Mouse (Mus musculus): ENCODE results near the gene Hist1h2be. TPM values are rescaled to one million over a fixed set of nuclear protein-coding genes. Genes with fewer than 3 reads are reported as not detected.
"Not testable (repeated sequence)": the region's sequence is repeated elsewhere in the genome, so short reads cannot be mapped to it uniquely, and the experiment has no call there.

The Hist1h2be gene
- polyA plus RNA-seq, 1 experiment from 2014 or later: 1.9 TPM

DNA sequence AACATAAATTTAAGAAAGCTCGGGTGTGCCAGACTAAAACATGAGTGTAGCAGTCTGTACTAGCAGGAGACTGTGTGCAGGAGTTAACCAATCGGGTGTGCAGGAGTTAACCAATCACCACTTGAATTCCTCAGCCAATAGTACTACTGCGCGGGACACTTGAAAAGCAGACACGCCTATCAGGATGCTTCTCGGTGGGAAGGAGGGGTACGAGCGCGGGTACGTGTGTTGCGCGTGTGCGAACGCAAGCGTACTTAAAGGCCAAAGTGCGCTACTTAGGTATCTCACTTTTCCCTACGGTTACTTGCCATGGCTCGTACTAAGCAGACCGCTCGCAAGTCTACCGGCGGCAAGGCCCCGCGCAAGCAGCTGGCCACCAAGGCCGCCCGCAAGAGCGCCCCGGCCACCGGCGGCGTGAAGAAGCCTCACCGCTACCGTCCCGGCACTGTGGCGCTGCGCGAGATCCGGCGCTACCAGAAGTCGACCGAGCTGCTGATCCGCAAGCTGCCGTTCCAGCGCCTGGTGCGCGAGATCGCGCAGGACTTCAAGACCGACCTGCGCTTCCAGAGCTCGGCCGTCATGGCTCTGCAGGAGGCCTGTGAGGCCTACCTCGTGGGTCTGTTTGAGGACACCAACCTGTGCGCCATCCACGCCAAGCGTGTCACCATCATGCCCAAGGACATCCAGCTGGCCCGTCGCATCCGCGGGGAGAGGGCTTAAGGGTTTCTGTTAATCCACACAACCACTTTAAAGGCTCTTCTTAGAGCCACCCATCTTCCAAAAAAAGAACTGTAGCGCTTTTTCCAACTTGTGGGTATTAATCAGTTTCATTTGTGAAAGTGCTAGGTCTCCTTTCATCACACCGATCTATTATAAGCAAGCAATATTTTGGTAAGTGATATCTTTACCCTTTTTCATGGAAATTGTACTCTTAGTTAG, 85.5 kb downstream of the Hist1h2be start, which contains the start of gene Hist1h3g:
Gene Hist1h3g (plus strand): TSS at position 286 of the 939 bp plus-strand sequence.
- Histone ChIP-seq H3K27ac (ENCODE audit: low read length) (peak within 1 kb of the TSS; percentile 92), H3K4me2 (ENCODE audit: low read depth, low read length) (peak within 1 kb of the TSS; percentile 75), H3K9ac (ENCODE audit: low read length) (peak within 1 kb of the TSS; percentile 72), H3K4me1 (ENCODE audit: control insufficient read depth, insufficient read depth, low read length) (peaks cover 32% of the 10 kb centered on the region), H3K4me3 (ENCODE audit: low read length) (peak within 1 kb of the TSS; percentile 61)
- H3K27me3 ChIP-seq (ENCODE audit: control insufficient read depth, insufficient read depth, low read length); H3K36me3 ChIP-seq (ENCODE audit: control insufficient read depth, insufficient read depth); H3K9me3 ChIP-seq (replicated peaks; ENCODE audit: control insufficient read depth, low read length): not testable (repeated sequence)
- peak; percentile 83 for ATAC-seq (replicated peaks; ENCODE audit: extremely low read depth, insufficient read depth, low FRiP score)
- WGBS: under 1% methylated on average over 53 of the region's 62 CpGs

DNA sequence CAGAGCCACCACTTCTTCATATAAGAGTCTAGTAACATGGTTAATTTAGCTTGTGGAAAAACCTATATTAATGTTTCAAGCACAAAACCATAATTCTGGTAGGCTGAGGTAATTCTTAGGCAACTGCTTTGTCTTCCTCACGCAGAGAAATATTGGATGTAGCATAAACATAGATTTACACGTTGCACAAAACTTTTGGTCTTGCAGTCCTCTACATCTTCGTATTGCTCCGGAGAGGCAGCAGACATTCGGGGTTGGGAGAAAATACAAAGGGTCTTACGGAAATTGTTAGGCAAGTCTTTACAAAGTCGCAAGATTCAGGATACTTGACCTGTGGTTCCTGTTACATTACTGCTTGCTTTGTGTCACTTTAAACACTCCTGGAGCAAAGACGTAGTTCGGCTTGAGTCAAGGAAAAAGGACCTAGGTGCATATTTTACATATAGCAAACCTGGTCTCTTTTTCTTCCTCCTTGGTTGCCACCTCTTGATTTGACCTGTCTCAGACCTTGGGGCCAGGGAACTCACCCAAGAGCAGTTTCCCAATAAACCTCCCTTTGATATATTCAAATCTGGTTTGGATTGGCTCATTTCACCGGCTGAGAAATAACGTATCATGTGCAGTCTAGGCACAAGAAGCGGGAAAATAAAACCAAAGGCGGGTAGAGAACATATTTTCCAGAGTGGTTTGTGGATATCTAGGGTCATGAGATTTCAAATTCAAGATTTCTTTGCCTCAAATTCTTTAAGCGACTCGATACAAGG, 86.4 kb downstream of the Hist1h2be start:
- Histone ChIP-seq H3K27me3 (ENCODE audit: control insufficient read depth, insufficient read depth, low read length) (no peaks in the 10 kb centered on the region), H3K9ac (ENCODE audit: low read length) (peak overlapping the region; percentile 72), H3K27ac (ENCODE audit: low read length) (peak overlapping the region; percentile 92), H3K4me3 (ENCODE audit: low read length) (peak overlapping the region; percentile 61), H3K36me3 (ENCODE audit: control insufficient read depth, insufficient read depth) (no peaks in the 10 kb centered on the region), H3K4me1 (ENCODE audit: control insufficient read depth, insufficient read depth, low read length) (peaks cover 32% of the 10 kb centered on the region), H3K4me2 (ENCODE audit: low read depth, low read length) (peak overlapping the region; percentile 75), H3K9me3 (replicated peaks; ENCODE audit: control insufficient read depth, low read length) (no peaks in the 10 kb centered on the region)
- under 1% methylated on average over 15 of the region's 15 CpGs for WGBS
- 0 out of 2 replicates have a peak, but pooled peaks have one; percentile 0 for ATAC-seq (replicated peaks; ENCODE audit: extremely low read depth, insufficient read depth, low FRiP score)

Small RNA genes within 50 kb of the gene (microRNA-seq; reads per million reads assigned to microRNA genes)
- gene Gm44297 (not detected), gene Gm44359 (not detected), gene Gm44394 (not detected)

Other genes starting within 250 kb of the Hist1h2be start
- 9.2 and 9.4 TPM in 2 replicates for gene Abt1, start 197.3 kb downstream of the Hist1h2be start, polyA plus RNA-seq (2015; fragmentation: Nextera tagmentation; extraction: Ambion mirVana)
- gene Btn1a1, start 155.2 kb downstream of the Hist1h2be start, polyA plus RNA-seq (2015; fragmentation: Nextera tagmentation; extraction: Ambion mirVana): 0.83 and 1.0 TPM in 2 replicates
- 0.29 and 0.34 TPM in 2 replicates for gene Btn2a2, start 132.3 kb downstream of the Hist1h2be start, polyA plus RNA-seq (2015; fragmentation: Nextera tagmentation; extraction: Ambion mirVana)
- 7.7 and 8.6 TPM in 2 replicates for gene Hist1h4h, start 90.1 kb downstream of the Hist1h2be start, polyA plus RNA-seq (2015; fragmentation: Nextera tagmentation; extraction: Ambion mirVana)
- gene Hist1h2af, start 87.2 kb downstream of the Hist1h2be start, polyA plus RNA-seq (2015; fragmentation: Nextera tagmentation; extraction: Ambion mirVana): 3.8 and 9.2 TPM in 2 replicates
- 2.0 and 2.2 TPM in 2 replicates for gene Hist1h3g, start 85.7 kb downstream of the Hist1h2be start, polyA plus RNA-seq (2015; fragmentation: Nextera tagmentation; extraction: Ambion mirVana)
- gene Hist1h2bh, start 77.7 kb downstream of the Hist1h2be start, polyA plus RNA-seq (2015; fragmentation: Nextera tagmentation; extraction: Ambion mirVana): 0.38 and 0.52 TPM in 2 replicates
- gene Hist1h3f, start 77.1 kb downstream of the Hist1h2be start, polyA plus RNA-seq (2015; fragmentation: Nextera tagmentation; extraction: Ambion mirVana): 0.20 and 0.37 TPM in 2 replicates
- gene Hist1h4f, start 69.5 kb downstream of the Hist1h2be start, polyA plus RNA-seq (2015; fragmentation: Nextera tagmentation; extraction: Ambion mirVana): 0.53 TPM in 1 of 2 replicates, not detected in the other
- 0.21 and 0.37 TPM in 2 replicates for gene Hist1h1d, start 67.9 kb downstream of the Hist1h2be start, polyA plus RNA-seq (2015; fragmentation: Nextera tagmentation; extraction: Ambion mirVana)
- gene Hist1h3e, start 58.8 kb downstream of the Hist1h2be start, polyA plus RNA-seq (2015; fragmentation: Nextera tagmentation; extraction: Ambion mirVana): 1.7 and 2.1 TPM in 2 replicates
- gene Hist1h2ae, start 49.9 kb downstream of the Hist1h2be start, polyA plus RNA-seq (2015; fragmentation: Nextera tagmentation; extraction: Ambion mirVana): 34.0 and 34.2 TPM in 2 replicates
- 4.2 and 5.1 TPM in 2 replicates for gene Hist1h2bg, start 49.7 kb downstream of the Hist1h2be start, polyA plus RNA-seq (2015; fragmentation: Nextera tagmentation; extraction: Ambion mirVana)
- 0.37 and 2.4 TPM in 2 replicates for gene Hist1h2bf, start 46.9 kb downstream of the Hist1h2be start, polyA plus RNA-seq (2015; fragmentation: Nextera tagmentation; extraction: Ambion mirVana)
- 1.2 and 1.8 TPM in 2 replicates for gene Hist1h2ad, start 46.7 kb downstream of the Hist1h2be start, polyA plus RNA-seq (2015; fragmentation: Nextera tagmentation; extraction: Ambion mirVana)
- 1.4 and 1.8 TPM in 2 replicates for gene Hist1h3d, start 45.4 kb downstream of the Hist1h2be start, polyA plus RNA-seq (2015; fragmentation: Nextera tagmentation; extraction: Ambion mirVana)
- gene Hist1h4d, start 39.5 kb downstream of the Hist1h2be start, polyA plus RNA-seq (2015; fragmentation: Nextera tagmentation; extraction: Ambion mirVana): 48.7 and 49.1 TPM in 2 replicates
- gene Hist1h1e, start 1.4 kb upstream of the Hist1h2be start, polyA plus RNA-seq (2015; fragmentation: Nextera tagmentation; extraction: Ambion mirVana): 10.4 and 11.5 TPM in 2 replicates
- gene Hist1h2ac, start 62.8 kb upstream of the Hist1h2be start, polyA plus RNA-seq (2015; fragmentation: Nextera tagmentation; extraction: Ambion mirVana): 0.52 and 0.75 TPM in 2 replicates
- 49.7 and 53.7 TPM in 2 replicates for gene Hist1h2bc, start 63.1 kb upstream of the Hist1h2be start, polyA plus RNA-seq (2015; fragmentation: Nextera tagmentation; extraction: Ambion mirVana)
- not detected in 2 replicates for gene Hist1h1t, start 74.7 kb upstream of the Hist1h2be start, polyA plus RNA-seq (2015; fragmentation: Nextera tagmentation; extraction: Ambion mirVana)
- gene Hist1h4c, start 77.3 kb upstream of the Hist1h2be start, polyA plus RNA-seq (2015; fragmentation: Nextera tagmentation; extraction: Ambion mirVana): 1.9 and 2.8 TPM in 2 replicates
- gene Hfe, start 89.7 kb upstream of the Hist1h2be start, polyA plus RNA-seq (2015; fragmentation: Nextera tagmentation; extraction: Ambion mirVana): 11.7 and 14.9 TPM in 2 replicates
- gene Hist1h1c, start 117.7 kb upstream of the Hist1h2be start, polyA plus RNA-seq (2015; fragmentation: Nextera tagmentation; extraction: Ambion mirVana): 38.0 and 38.5 TPM in 2 replicates
- gene Hist1h3c, start 124.5 kb upstream of the Hist1h2be start, polyA plus RNA-seq (2015; fragmentation: Nextera tagmentation; extraction: Ambion mirVana): 3.0 and 3.8 TPM in 2 replicates
- 0.98 and 2.2 TPM in 2 replicates for gene Hist1h2bb, start 125.6 kb upstream of the Hist1h2be start, polyA plus RNA-seq (2015; fragmentation: Nextera tagmentation; extraction: Ambion mirVana)
- 17.0 and 20.0 TPM in 2 replicates for gene Hist1h2ab, start 130.0 kb upstream of the Hist1h2be start, polyA plus RNA-seq (2015; fragmentation: Nextera tagmentation; extraction: Ambion mirVana)
- 3.2 and 5.0 TPM in 2 replicates for gene Hist1h3b, start 131.1 kb upstream of the Hist1h2be start, polyA plus RNA-seq (2015; fragmentation: Nextera tagmentation; extraction: Ambion mirVana)
- 1.2 and 1.5 TPM in 2 replicates for gene Hist1h4b, start 135.9 kb upstream of the Hist1h2be start, polyA plus RNA-seq (2015; fragmentation: Nextera tagmentation; extraction: Ambion mirVana)
- 0.32 TPM in 1 of 2 replicates, not detected in the other for gene Hist1h4a, start 140.1 kb upstream of the Hist1h2be start, polyA plus RNA-seq (2015; fragmentation: Nextera tagmentation; extraction: Ambion mirVana)
- 1.5 and 3.4 TPM in 2 replicates for gene Hist1h3a, start 141.3 kb upstream of the Hist1h2be start, polyA plus RNA-seq (2015; fragmentation: Nextera tagmentation; extraction: Ambion mirVana)
- gene Hist1h1a, start 142.5 kb upstream of the Hist1h2be start, polyA plus RNA-seq (2015; fragmentation: Nextera tagmentation; extraction: Ambion mirVana): 0.79 and 0.97 TPM in 2 replicates
- 0.10 TPM in 1 of 2 replicates, not detected in the other for gene Trim38, start 148.8 kb upstream of the Hist1h2be start, polyA plus RNA-seq (2015; fragmentation: Nextera tagmentation; extraction: Ambion mirVana)
- gene Slc17a2, start 185.9 kb upstream of the Hist1h2be start, polyA plus RNA-seq (2015; fragmentation: Nextera tagmentation; extraction: Ambion mirVana): not detected in 2 replicates
- not detected in 2 replicates for gene Slc17a3, start 218.3 kb upstream of the Hist1h2be start, polyA plus RNA-seq (2015; fragmentation: Nextera tagmentation; extraction: Ambion mirVana)
- not detected in 2 replicates for gene Slc17a1, start 246.6 kb upstream of the Hist1h2be start, polyA plus RNA-seq (2015; fragmentation: Nextera tagmentation; extraction: Ambion mirVana)